In the genomic region with DNA sequence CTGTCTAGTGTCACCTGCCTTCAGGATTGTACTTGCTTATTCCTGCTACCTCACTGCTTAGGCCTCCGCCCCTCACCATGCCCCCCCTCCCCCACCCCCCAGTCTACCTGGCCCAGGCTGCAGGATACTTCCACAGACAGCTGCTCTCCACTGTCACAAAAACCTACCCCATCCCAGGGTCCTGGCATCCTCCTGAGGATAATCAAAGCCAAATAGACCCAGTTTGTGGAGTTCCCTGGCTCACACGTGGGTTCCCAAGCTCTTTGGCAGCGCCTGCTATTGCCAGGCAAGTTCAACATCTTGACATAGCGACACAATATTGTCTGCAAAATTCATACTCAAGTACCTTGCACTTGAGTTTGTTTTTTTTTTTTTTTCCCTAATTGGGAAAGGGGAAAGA, we compare ENCODE assay signal across 27 mouse cellular contexts. TPM values are rescaled to one million over a fixed set of nuclear protein-coding genes. Genes with fewer than 3 reads are reported as not detected.
A peak's percentile ranks its signal among the peaks of the same experiment; 100 is the strongest.
DNase-seq lines count a peak whose midpoint lies in the region; ATAC-seq and TF ChIP-seq lines count a peak whose summit lies in the region.
"Had no signal": no experiment of that assay in that cellular context is flagged by ENCODE, and none has a peak within 500 bp of the region (broad histone marks: within the 10 kb centered on the region; RNA-seq: fewer than 3 reads in every experiment).

No protein-coding gene starts in this region.

- peaks cover 29% of the 10 kb centered on the region for H3K4me1 ChIP-seq in heart, adult 2 months (ENCODE audit: control insufficient read depth, insufficient read depth, low read length)
- H3K4me1 ChIP-seq in heart, embryonic 10.5 days = peaks cover 60% of the 10 kb centered on the region
- no peaks in the 10 kb centered on the region for H3K4me1 ChIP-seq in midbrain, embryonic 11.5 days (ENCODE audit: control insufficient read depth, insufficient read depth, low read length)
- no peaks in the 10 kb centered on the region for H3K4me1 ChIP-seq in midbrain, embryonic 14.5 days (ENCODE audit: control insufficient read depth, insufficient read depth, low read length)
- peaks cover 29% of the 10 kb centered on the region for H3K4me1 ChIP-seq in lung, postnatal 0 days (ENCODE audit: insufficient read depth, low read depth, low read length)
- H3K4me1 ChIP-seq: forebrain, embryonic 12.5 days had no signal

- no peaks in the 10 kb centered on the region for H3K27me3 ChIP-seq in heart, adult 2 months (ENCODE audit: control insufficient read depth, insufficient read depth, low read length)
- H3K27me3 ChIP-seq in heart, embryonic 10.5 days (ENCODE audit: insufficient read depth, poor library complexity, severe bottlenecking) = peaks cover 58% of the 10 kb centered on the region
- no peaks in the 10 kb centered on the region; the same call in 1 of the 2 replicates for H3K27me3 ChIP-seq in midbrain, embryonic 11.5 days (ENCODE audit: control insufficient read depth, insufficient read depth, low read length)
- no peaks in the 10 kb centered on the region for H3K27me3 ChIP-seq in midbrain, embryonic 14.5 days (ENCODE audit: control insufficient read depth, insufficient read depth, low read length)
- peaks cover 10% of the 10 kb centered on the region for H3K27me3 ChIP-seq in lung, postnatal 0 days (replicated peaks; ENCODE audit: insufficient read depth, low read length)
- H3K27me3 ChIP-seq: Patski had no signal

- TF ChIP-seq CTCF in gastrocnemius, adult 2 months (IDR thresholded peaks at IDR 0.05) = no peak
- no peak for TF ChIP-seq CTCF in heart, adult 2 months (IDR thresholded peaks at IDR 0.05)
- TF ChIP-seq CTCF in lung, postnatal 0 days (IDR thresholded peaks at IDR 0.05) = no peak

- H3K9me3 ChIP-seq in heart, embryonic 10.5 days = no peaks in the 10 kb centered on the region
- no peaks in the 10 kb centered on the region for H3K9me3 ChIP-seq in midbrain, embryonic 11.5 days (ENCODE audit: control insufficient read depth, low read length)
- H3K9me3 ChIP-seq in midbrain, embryonic 14.5 days (ENCODE audit: control insufficient read depth, low read length) = no peaks in the 10 kb centered on the region
- no peaks in the 10 kb centered on the region for H3K9me3 ChIP-seq in lung, postnatal 0 days (ENCODE audit: low read length)
- H3K9me3 ChIP-seq: embryonic facial prominence, embryonic 13.5 days; embryonic facial prominence, embryonic 15.5 days; forebrain, embryonic 10.5 days; forebrain, embryonic 12.5 days; G1E had no signal

- peak overlapping the region; percentile 50 for H3K4me3 ChIP-seq in gastrocnemius, adult 2 months
- peak overlapping the region; percentile 20; the same call in 1 of the 2 replicates for H3K4me3 ChIP-seq in heart, adult 2 months
- no peak overlapping the region for H3K4me3 ChIP-seq in heart, embryonic 10.5 days
- H3K4me3 ChIP-seq in midbrain, embryonic 11.5 days (ENCODE audit: low read depth, low read length) = no peak overlapping the region
- H3K4me3 ChIP-seq in midbrain, embryonic 14.5 days (replicated peaks; ENCODE audit: low read depth, low read length) = no peak overlapping the region
- no peak overlapping the region for H3K4me3 ChIP-seq in lung, postnatal 0 days (ENCODE audit: low read depth, low read length)
- H3K4me3 ChIP-seq: embryonic facial prominence, embryonic 13.5 days; embryonic facial prominence, embryonic 15.5 days; erythroblast, embryonic 14.5 days; forebrain, embryonic 10.5 days; forebrain, embryonic 12.5 days had no signal

- TF ChIP-seq POLR2A in heart, adult 2 months (IDR thresholded peaks at IDR 0.05; ENCODE audit: insufficient read depth, low read depth, low read length) = no peak

- TF ChIP-seq EP300 in heart, adult 2 months (IDR thresholded peaks at IDR 0.05; ENCODE audit: insufficient read depth, low read depth, low read length) = no peak
- no peak for TF ChIP-seq EP300 in lung, postnatal 0 days (IDR thresholded peaks at IDR 0.05)

- WGBS in heart, adult 2 months = 78% methylated on average over 4 of the region's 4 CpGs
- 83% methylated on average over 4 of the region's 4 CpGs for WGBS in heart, embryonic 10.5 days
- 75% methylated on average over 4 of the region's 4 CpGs for WGBS in midbrain, embryonic 11.5 days
- 76% methylated on average over 4 of the region's 4 CpGs for WGBS in midbrain, embryonic 14.5 days
- 73% methylated on average over 4 of the region's 4 CpGs for WGBS in lung, postnatal 0 days

- no peaks in the 10 kb centered on the region for H3K79me2 ChIP-seq in heart, adult 2 months (replicated peaks; ENCODE audit: control insufficient read depth, insufficient read depth, low read length)

- intact Hi-C loops in gastrocnemius, adult 2 months (cut with DNase I) = no loop called here
- intact Hi-C loops in heart, adult 2 months (cut with DNase I) = loop anchor here (1.0 to 2.0 kb wide), 2 partner anchors 19 to 26 kb away; no protein-coding TSS in a partner anchor

- H3K27ac ChIP-seq in gastrocnemius, adult 2 months = peak overlapping the region; percentile 82
- peak overlapping the region; percentile 70 for H3K27ac ChIP-seq in heart, adult 2 months
- no peak overlapping the region for H3K27ac ChIP-seq in heart, embryonic 10.5 days
- H3K27ac ChIP-seq in midbrain, embryonic 11.5 days (ENCODE audit: low read depth, low read length) = no peak overlapping the region
- no peak overlapping the region for H3K27ac ChIP-seq in midbrain, embryonic 14.5 days (replicated peaks; ENCODE audit: low read depth, low read length)
- H3K27ac ChIP-seq in lung, postnatal 0 days (ENCODE audit: low read length) = no peak overlapping the region
- H3K27ac ChIP-seq: embryonic facial prominence, embryonic 13.5 days; embryonic facial prominence, embryonic 15.5 days; forebrain, embryonic 10.5 days; forebrain, embryonic 12.5 days had no signal

- no peak for ATAC-seq in midbrain, embryonic 11.5 days (ENCODE audit: low FRiP score)
- no peak for ATAC-seq in midbrain, embryonic 14.5 days (ENCODE audit: low FRiP score, low TSS enrichment)
- ATAC-seq in lung, postnatal 0 days = no peak
- ATAC-seq: activated CD4-positive, CD25-positive, alpha-beta regulatory T cell, adult 4 months; forebrain, embryonic 14.5 days; forebrain, embryonic 16.5 days had no signal

- DNase-seq in gastrocnemius, adult 2 months = no peak
- no peak for DNase-seq in gastrocnemius, postnatal 10 days
- no peak for DNase-seq in heart, adult 2 months
- no peak for DNase-seq in heart, embryonic 10.5 days (ENCODE audit: low spot score)
- peak; percentile 49 for DNase-seq in midbrain, embryonic 11.5 days (ENCODE audit: low spot score, missing footprints)
- no peak for DNase-seq in midbrain, embryonic 14.5 days
- peak; percentile 11 for DNase-seq in CD4-positive helper T cell, adult 2 months (ENCODE audit: low read depth, low spot score)
- no peak for DNase-seq in lung, postnatal 0 days (ENCODE audit: low spot score)
- DNase-seq: B cell, adult 2 months; cerebellum, adult 11-12 months; cerebellum, adult 8-10 months; cerebellum, adult 9-11 months; cerebellum, postnatal 14 days; cerebellum, postnatal 36 days; embryo, embryonic 11 days had no signal

- no peak overlapping the region for H3K4me2 ChIP-seq in midbrain, embryonic 11.5 days
- no peak overlapping the region for H3K4me2 ChIP-seq in midbrain, embryonic 14.5 days (ENCODE audit: low read length)
- H3K4me2 ChIP-seq in lung, postnatal 0 days (replicated peaks; ENCODE audit: low read depth, low read length) = no peak overlapping the region
- H3K4me2 ChIP-seq: embryonic facial prominence, embryonic 13.5 days; embryonic facial prominence, embryonic 15.5 days; forebrain, embryonic 12.5 days had no signal

- no peaks in the 10 kb centered on the region for H3K36me3 ChIP-seq in heart, adult 2 months (ENCODE audit: control insufficient read depth, insufficient read depth, low read length)
- no peaks in the 10 kb centered on the region for H3K36me3 ChIP-seq in heart, embryonic 10.5 days
- no peaks in the 10 kb centered on the region for H3K36me3 ChIP-seq in midbrain, embryonic 11.5 days (ENCODE audit: control insufficient read depth, insufficient read depth, low read length)
- H3K36me3 ChIP-seq in midbrain, embryonic 14.5 days (ENCODE audit: control insufficient read depth, insufficient read depth, low read length) = no peaks in the 10 kb centered on the region
- H3K36me3 ChIP-seq in lung, postnatal 0 days (ENCODE audit: insufficient read depth, low read length) = no peaks in the 10 kb centered on the region
- H3K36me3 ChIP-seq: embryonic facial prominence, embryonic 13.5 days; embryonic facial prominence, embryonic 15.5 days; forebrain, embryonic 10.5 days; forebrain, embryonic 12.5 days; G1E had no signal

- no peak overlapping the region for H3K9ac ChIP-seq in heart, adult 2 months (ENCODE audit: low read depth, low read length)
- no peak overlapping the region for H3K9ac ChIP-seq in midbrain, embryonic 11.5 days (ENCODE audit: low read length)
- H3K9ac ChIP-seq in midbrain, embryonic 14.5 days (replicated peaks; ENCODE audit: low read length) = no peak overlapping the region
- H3K9ac ChIP-seq in lung, postnatal 0 days (replicated peaks; ENCODE audit: low read depth) = no peak overlapping the region
- H3K9ac ChIP-seq: embryonic facial prominence, embryonic 15.5 days; forebrain, embryonic 12.5 days had no signal

RNA-seq across cellular contexts. Expression of a gene that starts 10.3 kb away (rescaled TPM):
- 10 to 100 TPM; 30.7 to 41.6 TPM for total RNA-seq in gastrocnemius, adult 2 months (2021)
- 100 to 1,000 TPM in 1 of 2 experiments, 10 to 100 TPM in 1; 90.2 to 123 TPM for total RNA-seq in gastrocnemius, postnatal 10 days (2021)
- total RNA-seq in heart, adult 2 months (2021) = 10 to 100 TPM; 28.5 to 28.8 TPM
- polyA plus RNA-seq in heart, adult 2 months (2012; rRNA removed) = 27.3 and 32.7 TPM in 2 replicates
- polyA plus RNA-seq in heart, embryonic 10.5 days (2016; fragmentation: Nextera tagmentation; extraction: Ambion mirVana) = 0.04 and 0.07 TPM in 2 replicates
- 0.03 and 0.05 TPM in 2 replicates for polyA plus RNA-seq in midbrain, embryonic 11.5 days (2014; fragmentation: Nextera tagmentation; extraction: Ambion mirVana)
- polyA plus RNA-seq in midbrain, embryonic 14.5 days (2014; fragmentation: Nextera tagmentation; extraction: Ambion mirVana) = 0.13 and 0.24 TPM in 2 replicates
- 0.85 and 0.99 TPM in 2 replicates for polyA plus RNA-seq in lung, postnatal 0 days (2015; fragmentation: Nextera tagmentation; extraction: Ambion mirVana)
- total RNA-seq: common myeloid progenitor, adult 5-6 weeks had no signal
- polyA plus RNA-seq: activated CD4-positive, CD25-positive, alpha-beta regulatory T cell, adult 4 months; embryonic facial prominence, embryonic 11.5 days; erythroblast, embryonic 14.5 days; forebrain, embryonic 10.5 days; G1E had no signal

RNA-seq across cellular contexts. Expression of a gene that starts 33.7 kb away (rescaled TPM):
- 1 to 10 TPM; 7.1 to 9.1 TPM for total RNA-seq in gastrocnemius, adult 2 months (2021)
- total RNA-seq in gastrocnemius, postnatal 10 days (2021) = 10 to 100 TPM; 12.7 to 14.4 TPM
- 10 to 100 TPM; 15.3 to 18.4 TPM for total RNA-seq in heart, adult 2 months (2021)
- polyA plus RNA-seq in heart, adult 2 months (2012; rRNA removed) = 25.3 and 27.4 TPM in 2 replicates
- 74.0 and 76.8 TPM in 2 replicates for polyA plus RNA-seq in heart, embryonic 10.5 days (2016; fragmentation: Nextera tagmentation; extraction: Ambion mirVana)
- polyA plus RNA-seq in midbrain, embryonic 11.5 days (2014; fragmentation: Nextera tagmentation; extraction: Ambion mirVana) = 68.2 and 77.6 TPM in 2 replicates
- 97.1 TPM in 2 replicates for polyA plus RNA-seq in midbrain, embryonic 14.5 days (2014; fragmentation: Nextera tagmentation; extraction: Ambion mirVana)
- 42.5 and 47.3 TPM in 2 replicates for polyA plus RNA-seq in lung, postnatal 0 days (2015; fragmentation: Nextera tagmentation; extraction: Ambion mirVana)

RNA-seq across cellular contexts. Expression of a gene that starts 36.1 kb away (rescaled TPM):
- 1 to 10 TPM; 4.5 to 9.3 TPM for total RNA-seq in gastrocnemius, adult 2 months (2021)
- total RNA-seq in gastrocnemius, postnatal 10 days (2021) = 1 to 10 TPM; 4.5 to 4.7 TPM
- 1 to 10 TPM; 7.9 TPM for total RNA-seq in heart, adult 2 months (2021)
- 4.0 and 8.8 TPM in 2 replicates for polyA plus RNA-seq in heart, adult 2 months (2012; rRNA removed)
- polyA plus RNA-seq in heart, embryonic 10.5 days (2016; fragmentation: Nextera tagmentation; extraction: Ambion mirVana) = 12.6 TPM in 2 replicates
- polyA plus RNA-seq in midbrain, embryonic 11.5 days (2014; fragmentation: Nextera tagmentation; extraction: Ambion mirVana) = 14.4 and 15.1 TPM in 2 replicates
- 11.2 and 14.5 TPM in 2 replicates for polyA plus RNA-seq in midbrain, embryonic 14.5 days (2014; fragmentation: Nextera tagmentation; extraction: Ambion mirVana)
- polyA plus RNA-seq in lung, postnatal 0 days (2015; fragmentation: Nextera tagmentation; extraction: Ambion mirVana) = 12.2 and 14.5 TPM in 2 replicates

RNA-seq across cellular contexts. Expression of a gene that starts 51.3 kb away (rescaled TPM):
- total RNA-seq in gastrocnemius, adult 2 months (2021) = under 1 TPM; 0.28 to 0.36 TPM
- under 1 TPM; 0.61 to 0.63 TPM for total RNA-seq in gastrocnemius, postnatal 10 days (2021)
- total RNA-seq in heart, adult 2 months (2021) = 1 to 10 TPM in 1 of 2 experiments, under 1 TPM in 1; 0.86 to 1.4 TPM
- polyA plus RNA-seq in heart, adult 2 months (2012; rRNA removed) = 2.7 and 7.0 TPM in 2 replicates
- polyA plus RNA-seq in heart, embryonic 10.5 days (2016; fragmentation: Nextera tagmentation; extraction: Ambion mirVana) = 0.11 TPM in 1 of 2 replicates, not detected in the other
- 1.8 and 2.4 TPM in 2 replicates for polyA plus RNA-seq in midbrain, embryonic 11.5 days (2014; fragmentation: Nextera tagmentation; extraction: Ambion mirVana)
- polyA plus RNA-seq in midbrain, embryonic 14.5 days (2014; fragmentation: Nextera tagmentation; extraction: Ambion mirVana) = 12.4 and 13.6 TPM in 2 replicates
- 0.27 and 0.29 TPM in 2 replicates for polyA plus RNA-seq in lung, postnatal 0 days (2015; fragmentation: Nextera tagmentation; extraction: Ambion mirVana)
- total RNA-seq: common myeloid progenitor, adult 5-6 weeks; G1E had no signal
- polyA plus RNA-seq: erythroblast, embryonic 14.5 days; G1E had no signal

RNA-seq across cellular contexts. Expression of a gene that starts 52.3 kb away (rescaled TPM):
- total RNA-seq in gastrocnemius, adult 2 months (2021) = 10 to 100 TPM; 40.5 to 42.2 TPM
- total RNA-seq in gastrocnemius, postnatal 10 days (2021) = 10 to 100 TPM; 32.6 to 33.7 TPM
- 10 to 100 TPM; 53.0 to 63.9 TPM for total RNA-seq in heart, adult 2 months (2021)
- polyA plus RNA-seq in heart, adult 2 months (2012; rRNA removed) = 50.5 and 55.7 TPM in 2 replicates
- 24.3 and 27.5 TPM in 2 replicates for polyA plus RNA-seq in heart, embryonic 10.5 days (2016; fragmentation: Nextera tagmentation; extraction: Ambion mirVana)
- polyA plus RNA-seq in midbrain, embryonic 11.5 days (2014; fragmentation: Nextera tagmentation; extraction: Ambion mirVana) = 25.8 and 26.4 TPM in 2 replicates
- polyA plus RNA-seq in midbrain, embryonic 14.5 days (2014; fragmentation: Nextera tagmentation; extraction: Ambion mirVana) = 23.4 and 25.5 TPM in 2 replicates
- 22.4 and 24.9 TPM in 2 replicates for polyA plus RNA-seq in lung, postnatal 0 days (2015; fragmentation: Nextera tagmentation; extraction: Ambion mirVana)

Comparison
In these comparisons a context has a peak if more than half of its experiments do, and no peak if none do; other contexts are left out.
1. DNase-seq: peak in midbrain, embryonic 11.5 days (single experiment) and CD4-positive helper T cell, adult 2 months (single experiment); none in gastrocnemius, adult 2 months (single experiment), gastrocnemius, postnatal 10 days (single experiment), heart, adult 2 months (0 of 2), heart, embryonic 10.5 days (single experiment), midbrain, embryonic 14.5 days (single experiment) and lung, postnatal 0 days (single experiment).
2. H3K27ac ChIP-seq: peak in gastrocnemius, adult 2 months (single experiment) and heart, adult 2 months (single experiment); none in heart, embryonic 10.5 days (single experiment), midbrain, embryonic 11.5 days (single experiment), midbrain, embryonic 14.5 days (single experiment) and lung, postnatal 0 days (single experiment).
3. H3K4me3 ChIP-seq: peak in gastrocnemius, adult 2 months (single experiment) and heart, adult 2 months (single experiment); none in heart, embryonic 10.5 days (single experiment), midbrain, embryonic 11.5 days (single experiment), midbrain, embryonic 14.5 days (single experiment) and lung, postnatal 0 days (single experiment).
4. RNA of a gene that starts 10.3 kb away (polyA plus RNA-seq): 27.3 to 32.7 TPM in heart, adult 2 months; 0.85 to 0.99 TPM in lung, postnatal 0 days, 0.13 to 0.24 TPM in midbrain, embryonic 14.5 days, 0.03 to 0.05 TPM in midbrain, embryonic 11.5 days and 0.04 to 0.07 TPM in heart, embryonic 10.5 days; every median in the first group is over 10 times any median in the second.